ENCODE assay signal across 8 mouse cellular contexts in the genomic region with DNA sequence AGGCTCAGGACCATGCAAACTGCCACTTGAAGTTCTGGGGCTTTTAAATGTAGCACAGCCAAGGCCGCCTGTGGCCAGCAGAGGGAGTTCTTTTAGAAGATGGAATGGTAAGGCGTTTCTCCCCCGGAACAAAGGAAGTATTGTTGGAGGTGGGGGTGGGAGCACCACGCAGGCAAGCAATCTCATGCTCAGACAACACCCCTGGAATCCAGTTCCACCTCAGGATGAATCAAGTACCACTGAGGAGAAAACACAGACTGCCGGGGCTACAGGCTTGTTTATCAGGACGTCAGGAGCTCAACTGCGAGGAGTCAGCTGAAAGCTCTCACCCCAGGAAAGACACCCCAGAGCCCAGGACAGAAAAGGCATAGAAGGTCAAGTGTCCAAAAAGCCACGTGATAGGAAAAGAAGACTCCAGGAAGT. TPM values are rescaled to one million over a fixed set of nuclear protein-coding genes. Genes with fewer than 3 reads are reported as not detected.
DNase-seq lines count a peak whose midpoint lies in the region; ATAC-seq and TF ChIP-seq lines count a peak whose summit lies in the region.

No protein-coding gene starts in this region.

- ATAC-seq in embryonic facial prominence, embryonic 12.5 days (ENCODE audit: insufficient number of reproducible peaks, insufficient read depth, low FRiP score, low TSS enrichment), result no peak
- ATAC-seq in limb, embryonic 15.5 days (ENCODE audit: insufficient number of reproducible peaks, low FRiP score, low TSS enrichment, low read depth), result no peak
- ATAC-seq in midbrain, embryonic 16.5 days, result no peak
- ATAC-seq in stomach, postnatal 0 days (ENCODE audit: low FRiP score, low TSS enrichment), result no peak

- 24% methylated on average over 8 of the region's 8 CpGs for WGBS in embryonic facial prominence, embryonic 12.5 days
- WGBS in limb, embryonic 15.5 days, result 33% methylated on average over 8 of the region's 8 CpGs
- WGBS in midbrain, embryonic 16.5 days, result 24% methylated on average over 8 of the region's 8 CpGs
- 24% methylated on average over 8 of the region's 8 CpGs for WGBS in stomach, postnatal 0 days

- H3K4me1 ChIP-seq in embryonic facial prominence, embryonic 12.5 days, result peaks cover 13% of the 10 kb centered on the region; the same call in 1 of the 2 replicates
- H3K4me1 ChIP-seq in limb, embryonic 15.5 days, result peaks cover 53% of the 10 kb centered on the region
- peaks cover 16% of the 10 kb centered on the region for H3K4me1 ChIP-seq in midbrain, embryonic 16.5 days (ENCODE audit: control insufficient read depth, insufficient read depth, low read length)
- peaks cover 4% of the 10 kb centered on the region; the same call in 1 of the 2 replicates for H3K4me1 ChIP-seq in stomach, postnatal 0 days (replicated peaks; ENCODE audit: control insufficient read depth, insufficient read depth)

- H3K36me3 ChIP-seq in embryonic facial prominence, embryonic 12.5 days, result no peaks in the 10 kb centered on the region
- no peaks in the 10 kb centered on the region for H3K36me3 ChIP-seq in limb, embryonic 15.5 days
- no peaks in the 10 kb centered on the region for H3K36me3 ChIP-seq in midbrain, embryonic 16.5 days (ENCODE audit: control insufficient read depth, insufficient read depth, low read length)
- no peaks in the 10 kb centered on the region for H3K36me3 ChIP-seq in stomach, postnatal 0 days (ENCODE audit: control insufficient read depth, insufficient read depth, low read length)

- H3K4me2 ChIP-seq in embryonic facial prominence, embryonic 12.5 days (replicated peaks), result no peak overlapping the region
- no peak overlapping the region for H3K4me2 ChIP-seq in limb, embryonic 15.5 days
- no peak overlapping the region for H3K4me2 ChIP-seq in midbrain, embryonic 16.5 days (ENCODE audit: low read length)
- H3K4me2 ChIP-seq in stomach, postnatal 0 days (replicated peaks; ENCODE audit: low read depth), result no peak overlapping the region

- peak; percentile 60 for TF ChIP-seq EP300 in stomach, postnatal 0 days (optimal IDR thresholded peaks at IDR 0.05)

- H3K27ac ChIP-seq in embryonic facial prominence, embryonic 12.5 days, result peak overlapping the region; percentile 79
- H3K27ac ChIP-seq in limb, embryonic 15.5 days, result peak overlapping the region; percentile 95
- H3K27ac ChIP-seq in midbrain, embryonic 16.5 days (ENCODE audit: low read length), result 0 out of 2 replicates have a peak overlapping the region, but pooled peaks have one; percentile 1
- peak overlapping the region; percentile 82 for H3K27ac ChIP-seq in stomach, postnatal 0 days (replicated peaks)

- H3K4me3 ChIP-seq in embryonic facial prominence, embryonic 12.5 days, result no peak overlapping the region
- no peak overlapping the region for H3K4me3 ChIP-seq in limb, embryonic 15.5 days
- no peak overlapping the region for H3K4me3 ChIP-seq in midbrain, embryonic 16.5 days (ENCODE audit: low read depth, low read length)
- no peak overlapping the region for H3K4me3 ChIP-seq in stomach, postnatal 0 days (ENCODE audit: low read depth, low read length)

- no peaks in the 10 kb centered on the region for H3K9me3 ChIP-seq in embryonic facial prominence, embryonic 12.5 days
- H3K9me3 ChIP-seq in limb, embryonic 15.5 days, result no peaks in the 10 kb centered on the region
- H3K9me3 ChIP-seq in midbrain, embryonic 16.5 days (replicated peaks; ENCODE audit: control insufficient read depth, low read length, poor library complexity, severe bottlenecking), result no peaks in the 10 kb centered on the region
- no peaks in the 10 kb centered on the region for H3K9me3 ChIP-seq in stomach, postnatal 0 days (ENCODE audit: control insufficient read depth, low read length)

- DNase-seq in 3134 (ENCODE audit: extremely low read depth, insufficient read length, low spot score) (peak; percentile 88), ZHBTc4 (ENCODE audit: low read depth, low spot score) (peak; percentile 96)
- peak; percentile 72 to 86 for DNase-seq in heart, adult 18-20 months
- peak; percentile 76 for DNase-seq in kidney, adult 18-20 months
- peak; percentile 86 for DNase-seq in stomach, postnatal 0 days (ENCODE audit: low spot score)

- no peak overlapping the region for H3K9ac ChIP-seq in embryonic facial prominence, embryonic 12.5 days
- H3K9ac ChIP-seq in limb, embryonic 15.5 days, result no peak overlapping the region
- no peak overlapping the region for H3K9ac ChIP-seq in midbrain, embryonic 16.5 days (ENCODE audit: low read depth, low read length)
- no peak overlapping the region for H3K9ac ChIP-seq in stomach, postnatal 0 days (ENCODE audit: low read length)

- peak; percentile 79 for TF ChIP-seq CTCF in stomach, postnatal 0 days (IDR thresholded peaks at IDR 0.05; ENCODE audit: low read depth)

- H3K27me3 ChIP-seq in embryonic facial prominence, embryonic 12.5 days, result no peaks in the 10 kb centered on the region
- H3K27me3 ChIP-seq in limb, embryonic 15.5 days, result no peaks in the 10 kb centered on the region
- no peaks in the 10 kb centered on the region for H3K27me3 ChIP-seq in midbrain, embryonic 16.5 days (ENCODE audit: control insufficient read depth, insufficient read depth, low read depth, low read length)
- no peaks in the 10 kb centered on the region for H3K27me3 ChIP-seq in stomach, postnatal 0 days (ENCODE audit: control insufficient read depth, insufficient read depth, low read length)

RNA-seq across cellular contexts. Expression of gene Atf7ip, which starts 40.0 kb away (rescaled TPM):
- 54.8 and 55.1 TPM in 2 replicates for polyA plus RNA-seq in embryonic facial prominence, embryonic 12.5 days (2016; fragmentation: Nextera tagmentation; extraction: Ambion mirVana)
- total RNA-seq in heart, adult 18-20 months (2021), result 10 to 100 TPM; 59.7 to 88.7 TPM
- 35.2 and 36.4 TPM in 2 replicates for polyA plus RNA-seq in limb, embryonic 15.5 days (2015; fragmentation: Nextera tagmentation; extraction: Ambion mirVana)
- polyA plus RNA-seq in midbrain, embryonic 16.5 days (2015; fragmentation: Nextera tagmentation; extraction: Ambion mirVana), result 38.2 and 40.6 TPM in 2 replicates
- 8.4 and 9.5 TPM in 2 replicates for polyA plus RNA-seq in stomach, postnatal 0 days (2015; fragmentation: Nextera tagmentation; extraction: Ambion mirVana)

RNA-seq across cellular contexts. Expression of gene E330021D16Rik, which starts 50.6 kb away (rescaled TPM):
- not detected in 2 replicates for polyA plus RNA-seq in embryonic facial prominence, embryonic 12.5 days (2016; fragmentation: Nextera tagmentation; extraction: Ambion mirVana)
- total RNA-seq in heart, adult 18-20 months (2021), result not detected
- polyA plus RNA-seq in limb, embryonic 15.5 days (2015; fragmentation: Nextera tagmentation; extraction: Ambion mirVana), result not detected in 2 replicates
- polyA plus RNA-seq in midbrain, embryonic 16.5 days (2015; fragmentation: Nextera tagmentation; extraction: Ambion mirVana), result not detected in 2 replicates
- polyA plus RNA-seq in stomach, postnatal 0 days (2015; fragmentation: Nextera tagmentation; extraction: Ambion mirVana), result 0.05 TPM in 1 of 2 replicates, not detected in the other

Comparison
In these comparisons a context has a peak if more than half of its experiments do, and no peak if none do; other contexts are left out.
1. H3K27ac ChIP-seq: peak in every context shown above with its lines; median percentile 95 in limb, embryonic 15.5 days; 82 in stomach, postnatal 0 days; 79 in embryonic facial prominence, embryonic 12.5 days; 1 in midbrain, embryonic 16.5 days.